Mouse (Mus musculus) hindbrain, embryonic 11.5 days (tissue): ENCODE results near the gene Ugt1a6b. TPM values are rescaled to one million over a fixed set of nuclear protein-coding genes. Genes with fewer than 3 reads are reported as not detected.
A peak's percentile ranks its signal among the peaks of the same experiment; 100 is the strongest.
"Not testable (repeated sequence)": the region's sequence is repeated elsewhere in the genome, so short reads cannot be mapped to it uniquely, and the experiment has no call there.

Experiments used
- ATAC-seq: fragments of 200-750 bp; cut with Nextera tagmentation; 2 replicates; pipeline ENCODE4 v1.8.0; 2017; ENCODE audit warnings: mild to moderate bottlenecking, moderate TSS enrichment, moderate library complexity; ENCODE audit not compliant: low FRiP score
- DNase-seq: peaks from one replicate; pipeline ENCODE4 v3.0.0-alpha.2; 2015; ENCODE audit warnings: low spot score
- H3K27ac ChIP-seq: fragments of 300-500 bp; sonication (generic); 2 replicates; pipeline ENCODE4 v1.5.1; 2014; ENCODE audit warnings: mild to moderate bottlenecking, low read depth, low read length
- H3K27me3 ChIP-seq: fragments of 300-500 bp; sonication (generic); 2 replicates; pipeline ENCODE4 v1.6.1; 2014; ENCODE audit warnings: mild to moderate bottlenecking, low read length, moderate library complexity, mixed read lengths; ENCODE audit not compliant: control insufficient read depth, insufficient read depth
- H3K36me3 ChIP-seq: fragments of 300-500 bp; sonication (generic); 2 replicates; pipeline ENCODE4 v1.6.1; 2014; ENCODE audit warnings: mild to moderate bottlenecking, low read length, moderate library complexity, mixed read lengths; ENCODE audit not compliant: control insufficient read depth, insufficient read depth
- H3K4me1 ChIP-seq: fragments of 300-500 bp; sonication (generic); replicated peaks from 2 replicates; pipeline ENCODE4 v1.6.1; 2014; ENCODE audit warnings: low read length, mixed read lengths; ENCODE audit not compliant: control insufficient read depth, insufficient read depth
- H3K4me2 ChIP-seq: fragments of 300-500 bp; sonication (generic); replicated peaks from 2 replicates; pipeline ENCODE4 v1.6.1; 2014; ENCODE audit warnings: mild to moderate bottlenecking, low read depth, low read length
- H3K4me3 ChIP-seq: fragments of 300-500 bp; sonication (generic); 2 replicates; pipeline ENCODE4 v1.5.1; 2014; ENCODE audit warnings: low read depth, low read length
- H3K9ac ChIP-seq: fragments of 300-500 bp; sonication (generic); 2 replicates; pipeline ENCODE4 v1.6.1; 2014; ENCODE audit warnings: low read depth, low read length
- H3K9me3 ChIP-seq: fragments of 300-500 bp; sonication (generic); 2 replicates; pipeline ENCODE4 v1.6.1; 2016; ENCODE audit warnings: low read length; ENCODE audit not compliant: control insufficient read depth
- WGBS: fragments of 180-500 bp; shearing (Covaris S2); extraction: QIAGEN DNeasy Blood & Tissue Kit; methylation state at CpG from one replicate; pipeline ENCODE4 v1.1.7; 2014; 5-methylcytosine and 5-hydroxymethylcytosine counted together
- polyA plus RNA-seq: library from polyadenylated mRNA; unstranded; fragments of >200 nt; fragmentation: Nextera tagmentation; extraction: Ambion mirVana; gene quantifications from 2 replicates; pipeline ENCODE4 v1.2.1, GENCODE M21; 2014

Ugt1a6b gene
- polyA plus RNA-seq, 1 experiment from 2014 or later: 0.17 TPM

GRCm38 (mm10) chr1:88105656-88106055 is 2.6 kb downstream of the Ugt1a6b start:
- ATAC-seq (no peak), DNase-seq (no peak)
- no peaks in the 10 kb centered on the region for H3K9me3 ChIP-seq
- no peak overlapping the region for H3K4me2 ChIP-seq
- H3K4me1 ChIP-seq: no peaks in the 10 kb centered on the region
- no peak overlapping the region for H3K4me3 ChIP-seq
- H3K9ac ChIP-seq: no peak overlapping the region
- H3K36me3 ChIP-seq: no peaks in the 10 kb centered on the region
- no peak overlapping the region for H3K27ac ChIP-seq
- WGBS: 65% methylated on average over 2 of the region's 2 CpGs
- no peaks in the 10 kb centered on the region for H3K27me3 ChIP-seq

GRCm38 (mm10) chr1:88109027-88109557 is 6.0 kb downstream of the Ugt1a6b start:
- H3K4me3 ChIP-seq, H3K27me3 ChIP-seq, ATAC-seq, H3K36me3 ChIP-seq, DNase-seq, H3K27ac ChIP-seq, H3K4me2 ChIP-seq, H3K9ac ChIP-seq, H3K9me3 ChIP-seq, H3K4me1 ChIP-seq: not testable (repeated sequence)
- 70% methylated on average over 2 of the region's 2 CpGs for WGBS

GRCm38 (mm10) chr1:88109604-88110003 is 6.6 kb downstream of the Ugt1a6b start:
- H3K27me3 ChIP-seq, H3K4me2 ChIP-seq, H3K4me1 ChIP-seq, ATAC-seq, H3K36me3 ChIP-seq, H3K27ac ChIP-seq, H3K4me3 ChIP-seq, H3K9me3 ChIP-seq, H3K9ac ChIP-seq, DNase-seq: not testable (repeated sequence)
- 90% methylated on average over 2 of the region's 2 CpGs for WGBS

GRCm38 (mm10) chr1:88112769-88113168 is 9.7 kb downstream of the Ugt1a6b start:
- H3K27me3 ChIP-seq, ATAC-seq, H3K27ac ChIP-seq, H3K36me3 ChIP-seq, H3K4me3 ChIP-seq, H3K9me3 ChIP-seq, H3K4me1 ChIP-seq, H3K4me2 ChIP-seq, DNase-seq, H3K9ac ChIP-seq: not testable (repeated sequence)
- WGBS: 94% methylated on average over 6 of the region's 6 CpGs

- H3K36me3 ChIP-seq, H3K4me3 ChIP-seq, H3K4me1 ChIP-seq, H3K27ac ChIP-seq, H3K4me2 ChIP-seq, H3K27me3 ChIP-seq, DNase-seq, ATAC-seq, H3K9ac ChIP-seq, H3K9me3 ChIP-seq: not testable (repeated sequence)
- WGBS: 10% methylated on average over 4 of the region's 4 CpGs
Measured at GRCm38 (mm10) chr1:88120550-88120949, 17.5 kb downstream of the Ugt1a6b start.

- DNase-seq: peak; percentile 1
- H3K4me2 ChIP-seq, H3K27ac ChIP-seq, H3K4me3 ChIP-seq, H3K27me3 ChIP-seq, H3K9ac ChIP-seq, ATAC-seq, H3K36me3 ChIP-seq, H3K9me3 ChIP-seq, H3K4me1 ChIP-seq: not testable (repeated sequence)
- WGBS: no CpG with 5 or more reads among the region's 1 CpGs
Measured at GRCm38 (mm10) chr1:88121521-88121920, 18.5 kb downstream of the Ugt1a6b start.

GRCm38 (mm10) chr1:88125827-88126360 is 22.8 kb downstream of the Ugt1a6b start:
- not testable (repeated sequence) for H3K36me3 ChIP-seq, DNase-seq, H3K27me3 ChIP-seq, H3K4me1 ChIP-seq, H3K9me3 ChIP-seq, H3K4me2 ChIP-seq, ATAC-seq, H3K27ac ChIP-seq, H3K9ac ChIP-seq, H3K4me3 ChIP-seq
- 81% methylated on average over 3 of the region's 4 CpGs for WGBS

GRCm38 (mm10) chr1:88129091-88129490 is 26.0 kb downstream of the Ugt1a6b start:
- H3K4me1 ChIP-seq, ATAC-seq, H3K4me3 ChIP-seq, H3K9me3 ChIP-seq, H3K27me3 ChIP-seq, DNase-seq, H3K4me2 ChIP-seq, H3K36me3 ChIP-seq, H3K9ac ChIP-seq, H3K27ac ChIP-seq: not testable (repeated sequence)
- 84% methylated on average over 2 of the region's 2 CpGs for WGBS

- not testable (repeated sequence) for H3K27me3 ChIP-seq, H3K4me2 ChIP-seq, H3K27ac ChIP-seq, ATAC-seq, DNase-seq, H3K4me3 ChIP-seq, H3K36me3 ChIP-seq, H3K4me1 ChIP-seq, H3K9ac ChIP-seq, H3K9me3 ChIP-seq
- 86% methylated on average over 1 of the region's 1 CpGs for WGBS
Measured at GRCm38 (mm10) chr1:88130223-88130622, 27.2 kb downstream of the Ugt1a6b start.
